Mouse (Mus musculus): ENCODE measurements around the gene Tfeb.

Gene Tfeb

GRCm38 (mm10) chr17:47736856-47737255 is at the start of gene Tfeb:
Gene Tfeb, plus strand, starts transcription at chr17:47737030.
- peak; percentile 97 to 98 for DNase-seq (ENCODE audit: low spot score in 2 of 2)

GRCm38 (mm10) chr17:47687409-47688343 is 49.2 kb upstream of the Tfeb start:
- peak; percentile 97 to 98 for DNase-seq (ENCODE audit: low spot score in 2 of 2)

- no peak for DNase-seq (ENCODE audit: low spot score in 2 of 2)
These were observed 48.6 kb upstream of the Tfeb start, which contains the start of gene Tomm6 for GRCm38 (mm10) chr17:47688344-47688607. Gene Tomm6, minus strand, starts transcription at chr17:47688386.

GRCm38 (mm10) chr17:47688608-47689575 is 47.9 kb upstream of the Tfeb start, which contains the start of gene Frs3:
Gene Frs3, plus strand, starts transcription at chr17:47689030.
- peak; percentile 74 to 78 for DNase-seq (ENCODE audit: low spot score in 2 of 2)

GRCm38 (mm10) chr17:47689894-47690293 is 46.9 kb upstream of the Tfeb start:
- DNase-seq (ENCODE audit: low spot score in 2 of 2) = no peak

- no peak for DNase-seq (ENCODE audit: low spot score in 2 of 2)
These were observed 45.2 kb upstream of the Tfeb start for GRCm38 (mm10) chr17:47691650-47692049.

GRCm38 (mm10) chr17:47693671-47694441 is 43.0 kb upstream of the Tfeb start:
- DNase-seq (ENCODE audit: low spot score in 2 of 2) = no peak

- no peak for DNase-seq (ENCODE audit: low spot score in 2 of 2)
These were observed 42.6 kb upstream of the Tfeb start, which contains the start of gene Gm21981 for GRCm38 (mm10) chr17:47694442-47694502. Gene Gm21981, minus strand, starts transcription at chr17:47694455.

- DNase-seq (ENCODE audit: low spot score in 2 of 2) = peak; percentile 96
These were observed 42.1 kb upstream of the Tfeb start, which contains the start of gene Prickle4 for GRCm38 (mm10) chr17:47694503-47695336. Gene Prickle4, minus strand, starts transcription at chr17:47694736.

- no peak for DNase-seq (ENCODE audit: low spot score in 2 of 2)
These were observed 41.5 kb upstream of the Tfeb start for GRCm38 (mm10) chr17:47695337-47695710.

GRCm38 (mm10) chr17:47698156-47698555 is 38.7 kb upstream of the Tfeb start:
- DNase-seq (ENCODE audit: low spot score in 2 of 2) = no peak

GRCm38 (mm10) chr17:47699055-47699454 is 37.8 kb upstream of the Tfeb start:
- DNase-seq (ENCODE audit: low spot score in 2 of 2) = no peak

GRCm38 (mm10) chr17:47701793-47702192 is 35.0 kb upstream of the Tfeb start:
- no peak for DNase-seq (ENCODE audit: low spot score in 2 of 2)

- DNase-seq (ENCODE audit: low spot score in 2 of 2) = no peak
These were observed 34.1 kb upstream of the Tfeb start for GRCm38 (mm10) chr17:47702548-47703345.

- no peak for DNase-seq (ENCODE audit: low spot score in 2 of 2)
These were observed 33.3 kb upstream of the Tfeb start for GRCm38 (mm10) chr17:47703556-47703955.

- DNase-seq (ENCODE audit: low spot score in 2 of 2) = no peak
These were observed 32.1 kb upstream of the Tfeb start for GRCm38 (mm10) chr17:47704692-47705091.

GRCm38 (mm10) chr17:47706196-47706595 is 30.6 kb upstream of the Tfeb start:
- no peak for DNase-seq (ENCODE audit: low spot score in 2 of 2)

GRCm38 (mm10) chr17:47707961-47708360 is 28.9 kb upstream of the Tfeb start:
- no peak for DNase-seq (ENCODE audit: low spot score in 2 of 2)

GRCm38 (mm10) chr17:47708972-47709371 is 27.9 kb upstream of the Tfeb start:
- no peak for DNase-seq (ENCODE audit: low spot score in 2 of 2)

- no peak for DNase-seq (ENCODE audit: low spot score in 2 of 2)
These were observed 26.8 kb upstream of the Tfeb start for GRCm38 (mm10) chr17:47710036-47710435.
